ENCODE assay signal across 17 mouse cellular contexts in the genomic region with DNA sequence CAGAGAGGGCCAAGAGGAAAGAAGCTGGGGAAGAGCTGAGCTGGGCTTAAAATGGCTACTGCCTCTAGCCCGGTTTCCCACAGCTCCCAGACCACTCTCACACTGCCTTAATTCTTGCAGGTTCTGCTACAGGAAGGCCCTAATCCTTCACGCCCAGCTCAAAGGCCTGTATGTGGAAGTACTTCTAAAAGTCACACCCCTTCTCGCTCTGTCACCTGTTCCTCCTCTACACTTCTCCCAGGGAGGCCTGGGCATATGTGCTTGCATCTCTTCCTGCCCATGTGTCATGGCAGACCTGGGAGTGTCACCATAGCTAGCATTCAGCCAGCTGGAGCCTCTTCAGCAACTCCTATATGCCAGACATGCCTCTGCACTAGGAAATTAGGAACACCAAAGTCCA. TPM values are rescaled to one million over a fixed set of nuclear protein-coding genes. Genes with fewer than 3 reads are reported as not detected.
DNase-seq lines count a peak whose midpoint lies in the region; ATAC-seq and TF ChIP-seq lines count a peak whose summit lies in the region.
"Had no signal": no experiment of that assay in that cellular context is flagged by ENCODE, and none has a peak within 500 bp of the region (broad histone marks: within the 10 kb centered on the region; RNA-seq: fewer than 3 reads in every experiment).

No protein-coding gene starts in this region.

- no peak for TF ChIP-seq POLR2A in thymus, adult 2 months (IDR thresholded peaks at IDR 0.05; ENCODE audit: control insufficient read depth, extremely low read depth, insufficient read depth, low read length, poor library complexity)

- H3K4me3 ChIP-seq in heart, embryonic 16.5 days (ENCODE audit: low read length) = no peak overlapping the region
- H3K4me3 ChIP-seq in thymus, adult 2 months (ENCODE audit: control insufficient read depth, insufficient read depth, low read length) = no peak overlapping the region
- no peak overlapping the region for H3K4me3 ChIP-seq in liver, postnatal 0 days (ENCODE audit: low read depth, low read length)
- H3K4me3 ChIP-seq: erythroblast, embryonic 14.5 days; forebrain, embryonic 15.5 days; intestine, embryonic 15.5 days; midbrain, embryonic 15.5 days had no signal

- H3K36me3 ChIP-seq in heart, embryonic 16.5 days (ENCODE audit: control insufficient read depth, insufficient read depth) = no peaks in the 10 kb centered on the region
- peaks cover 3% of the 10 kb centered on the region; the same call in 1 of the 2 replicates for H3K36me3 ChIP-seq in thymus, adult 2 months (ENCODE audit: control insufficient read depth, insufficient read depth, low read length)
- peaks cover 34% of the 10 kb centered on the region for H3K36me3 ChIP-seq in liver, postnatal 0 days (replicated peaks; ENCODE audit: insufficient read depth, low read length)
- H3K36me3 ChIP-seq: forebrain, embryonic 15.5 days; intestine, embryonic 15.5 days; midbrain, embryonic 15.5 days had no signal

- peaks cover 44% of the 10 kb centered on the region for H3K4me1 ChIP-seq in heart, embryonic 16.5 days (ENCODE audit: control insufficient read depth, insufficient read depth, low read length)
- peaks cover 66% of the 10 kb centered on the region for H3K4me1 ChIP-seq in thymus, adult 2 months (replicated peaks; ENCODE audit: control insufficient read depth, insufficient read depth, low read length)
- peaks cover 54% of the 10 kb centered on the region for H3K4me1 ChIP-seq in liver, postnatal 0 days (ENCODE audit: insufficient read depth)

- no peak for DNase-seq in heart, postnatal 10 days
- no peak for DNase-seq in thymus, adult 2 months
- DNase-seq in thymus, postnatal 14 days = no peak
- no peak for DNase-seq in liver, postnatal 0 days
- no peak for DNase-seq in cerebellum, adult 18-20 months
- no peak for DNase-seq in yolk sac, embryonic 10.5 days (ENCODE audit: low spot score)
- no peak for DNase-seq in adipocyte (ENCODE audit: low spot score)
- DNase-seq: adrenal gland, postnatal 36 days; cerebellum, postnatal 10 days; kidney, postnatal 14 days; thymus, postnatal 4 days had no signal

- intact Hi-C loops in heart, postnatal 10 days (cut with DNase I) = no loop called here

- no peak for TF ChIP-seq EP300 in liver, postnatal 0 days (IDR thresholded peaks at IDR 0.05; ENCODE audit: low read depth)

- H3K4me2 ChIP-seq in heart, embryonic 16.5 days (ENCODE audit: low read depth, low read length) = no peak overlapping the region
- peak overlapping the region; percentile 47; the same call in 1 of the 2 replicates for H3K4me2 ChIP-seq in liver, postnatal 0 days (ENCODE audit: low read depth, low read length)
- H3K4me2 ChIP-seq: forebrain, embryonic 15.5 days; intestine, embryonic 15.5 days; midbrain, embryonic 15.5 days had no signal

- no peak for ATAC-seq in heart, embryonic 16.5 days (replicated peaks; ENCODE audit: extremely low read depth, insufficient read depth, low FRiP score)
- ATAC-seq in liver, postnatal 0 days = no peak
- ATAC-seq: forebrain, embryonic 15.5 days; intestine, embryonic 15.5 days; midbrain, embryonic 15.5 days had no signal

- no peak for TF ChIP-seq CTCF in thymus, adult 2 months (IDR thresholded peaks at IDR 0.05; ENCODE audit: borderline replicate concordance, control insufficient read depth, extremely low read depth, insufficient read depth, low read length, poor library complexity)
- no peak for TF ChIP-seq CTCF in liver, postnatal 0 days (IDR thresholded peaks at IDR 0.05; ENCODE audit: low read depth)

- H3K27me3 ChIP-seq in heart, embryonic 16.5 days (ENCODE audit: control insufficient read depth, insufficient read depth, low read length) = no peaks in the 10 kb centered on the region
- no peaks in the 10 kb centered on the region for H3K27me3 ChIP-seq in thymus, adult 2 months (ENCODE audit: control insufficient read depth, insufficient read depth, low read length)
- H3K27me3 ChIP-seq in liver, postnatal 0 days (ENCODE audit: insufficient read depth, low read length) = no peaks in the 10 kb centered on the region
- H3K27me3 ChIP-seq: forebrain, embryonic 15.5 days; intestine, embryonic 15.5 days; midbrain, embryonic 15.5 days had no signal

- 81% methylated on average over 3 of the region's 3 CpGs for WGBS in heart, embryonic 16.5 days
- 37% methylated on average over 3 of the region's 3 CpGs for WGBS in thymus, adult 2 months
- 54% methylated on average over 3 of the region's 3 CpGs for WGBS in liver, postnatal 0 days (ENCODE audit: insufficient replicate concordance)

- peak overlapping the region; percentile 28; the same call in 1 of the 2 replicates for H3K9ac ChIP-seq in heart, embryonic 16.5 days (ENCODE audit: low read length)
- H3K9ac ChIP-seq in liver, postnatal 0 days (replicated peaks) = 0 out of 2 replicates have a peak overlapping the region, but pooled peaks have one; percentile 60
- H3K9ac ChIP-seq: forebrain, embryonic 15.5 days; intestine, embryonic 15.5 days; midbrain, embryonic 15.5 days had no signal

- no peak overlapping the region for H3K27ac ChIP-seq in heart, embryonic 16.5 days (ENCODE audit: low read length)
- H3K27ac ChIP-seq in thymus, adult 2 months (ENCODE audit: control insufficient read depth, insufficient read depth, low read length) = peak overlapping the region; percentile 5; the same call in 1 of the 2 replicates
- H3K27ac ChIP-seq in liver, postnatal 0 days (ENCODE audit: low read depth) = peak overlapping the region; percentile 96
- H3K27ac ChIP-seq: forebrain, embryonic 15.5 days; intestine, embryonic 15.5 days; macrophage; midbrain, embryonic 15.5 days had no signal

- H3K9me3 ChIP-seq in heart, embryonic 16.5 days (replicated peaks; ENCODE audit: control insufficient read depth, low read length) = no peaks in the 10 kb centered on the region
- no peaks in the 10 kb centered on the region for H3K9me3 ChIP-seq in liver, postnatal 0 days (ENCODE audit: low read length)
- H3K9me3 ChIP-seq: forebrain, embryonic 15.5 days; intestine, embryonic 15.5 days; midbrain, embryonic 15.5 days had no signal

RNA-seq across cellular contexts. Expression of a gene that starts 9.8 kb away (rescaled TPM):
- 4.7 and 5.0 TPM in 2 replicates for polyA plus RNA-seq in heart, embryonic 16.5 days (2015; fragmentation: Nextera tagmentation; extraction: Ambion mirVana)
- total RNA-seq in heart, postnatal 10 days (2021) = 1 to 10 TPM; 4.0 to 4.6 TPM
- polyA plus RNA-seq in thymus, adult 2 months (2012; rRNA removed) = 77.5 and 82.0 TPM in 2 replicates
- 6.9 and 7.5 TPM in 2 replicates for polyA plus RNA-seq in liver, postnatal 0 days (2015; fragmentation: Nextera tagmentation; extraction: Ambion mirVana)
